Mouse (Mus musculus) liver, adult 2 months (tissue): ENCODE data around the gene Tbata.

ENCODE experiments used
- CTCF ChIP-seq: fragments of 200-500 bp; IDR thresholded peaks from 2 replicates; pipeline ENCODE4 v1.5.1; 2011; ENCODE audit warnings: low read depth, low read length, control low read depth
- POLR2A ChIP-seq: fragments of 200-500 bp; IDR thresholded peaks from 2 replicates; pipeline ENCODE4 v1.6.1; 2011; ENCODE audit warnings: low read length, control low read depth; ENCODE audit not compliant: insufficient read depth; ENCODE audit errors: extremely low read depth

GRCm38 (mm10) chr10:61211743-61212142, 40.0 kb downstream of the Tbata start:
- TF ChIP-seq CTCF (peak; percentile 82), POLR2A (no peak)
